Comparison of ENCODE assay signal across 35 mouse cellular contexts in the genomic region with DNA sequence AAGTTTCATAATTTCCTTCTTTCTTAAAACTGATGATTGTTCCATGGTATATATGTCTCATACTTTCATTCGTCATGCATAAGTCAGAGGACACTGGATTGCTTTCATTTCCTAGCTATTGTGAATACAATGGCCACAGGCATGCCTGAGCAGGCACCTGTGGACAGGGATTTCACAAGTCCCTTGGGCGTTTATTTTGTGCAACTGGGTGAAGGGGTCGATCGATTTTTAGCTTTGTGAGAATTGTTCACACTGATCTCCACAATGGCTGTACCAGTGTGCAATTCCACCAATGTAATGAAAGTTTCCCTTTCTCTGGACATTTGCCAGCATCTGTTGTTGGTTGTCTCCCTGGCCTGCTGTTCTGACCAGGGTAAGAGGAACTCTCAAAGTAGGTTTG.
"Had no signal": no experiment of that assay in that cellular context is flagged by ENCODE, and none has a peak within 500 bp of the region (broad histone marks: within the 10 kb centered on the region; RNA-seq: fewer than 3 reads in every experiment).

No protein-coding gene starts in this region.

- H3K36me3 ChIP-seq: heart, embryonic 10.5 days; heart, embryonic 12.5 days; heart, embryonic 13.5 days; heart, embryonic 15.5 days; hindbrain, embryonic 10.5 days; hindbrain, embryonic 12.5 days; hindbrain, embryonic 13.5 days; hindbrain, embryonic 15.5 days; intestine, embryonic 15.5 days; kidney, embryonic 15.5 days had no signal

- H3K4me3 ChIP-seq: heart, adult 2 months; heart, embryonic 10.5 days; heart, embryonic 12.5 days; heart, embryonic 13.5 days; heart, embryonic 15.5 days; hindbrain, embryonic 10.5 days; hindbrain, embryonic 12.5 days; hindbrain, embryonic 13.5 days; hindbrain, embryonic 15.5 days; intestine, embryonic 15.5 days; kidney, embryonic 15.5 days; layer of hippocampus, adult 2 months had no signal

- H3K27ac ChIP-seq: heart, adult 2 months; heart, embryonic 10.5 days; heart, embryonic 13.5 days; heart, embryonic 15.5 days; hindbrain, embryonic 10.5 days; hindbrain, embryonic 12.5 days; hindbrain, embryonic 13.5 days; hindbrain, embryonic 14.5 days; hindbrain, embryonic 15.5 days; hindbrain, postnatal 0 days; intestine, embryonic 15.5 days; kidney, embryonic 15.5 days; kidney, postnatal 0 days; layer of hippocampus, adult 2 months had no signal

- DNase-seq: heart, adult 2 months; heart, postnatal 10 days; heart, postnatal 14 days; heart, postnatal 36 days; heart, postnatal 4 days; kidney, adult 11 months; kidney, adult 18-20 months; kidney, adult 2 months; kidney, adult 8-10 months; kidney, adult 9 months; kidney, postnatal 10 days; kidney, postnatal 14 days; kidney, postnatal 25 days; kidney, postnatal 36 days; kidney, postnatal 4 days; layer of hippocampus, adult 9-11 months had no signal

- H3K27me3 ChIP-seq: heart, embryonic 12.5 days; heart, embryonic 13.5 days; heart, embryonic 15.5 days; hindbrain, embryonic 12.5 days; hindbrain, embryonic 13.5 days; hindbrain, embryonic 15.5 days; intestine, embryonic 15.5 days; kidney, embryonic 15.5 days had no signal

- H3K9ac ChIP-seq: heart, embryonic 12.5 days; heart, embryonic 13.5 days; heart, embryonic 15.5 days; hindbrain, embryonic 12.5 days; hindbrain, embryonic 13.5 days; hindbrain, embryonic 14.5 days; hindbrain, embryonic 15.5 days; intestine, embryonic 15.5 days; kidney, embryonic 15.5 days had no signal

- ATAC-seq: hindbrain, embryonic 16.5 days; hindbrain, postnatal 0 days; inflammation-experienced regulatory T-cells, adult 6 months; intestine, embryonic 15.5 days; intestine, embryonic 16.5 days; intestine, postnatal 0 days had no signal

- H3K4me1 ChIP-seq: heart, embryonic 10.5 days; heart, embryonic 12.5 days; heart, embryonic 13.5 days; heart, embryonic 15.5 days; hindbrain, embryonic 13.5 days; hindbrain, embryonic 15.5 days; intestine, embryonic 15.5 days; kidney, embryonic 15.5 days had no signal

- H3K4me2 ChIP-seq: heart, embryonic 11.5 days; heart, embryonic 12.5 days; heart, embryonic 13.5 days; heart, embryonic 15.5 days; hindbrain, embryonic 12.5 days; hindbrain, embryonic 13.5 days; hindbrain, embryonic 14.5 days; hindbrain, embryonic 15.5 days; intestine, embryonic 15.5 days; kidney, embryonic 15.5 days had no signal

- H3K9me3 ChIP-seq: heart, embryonic 10.5 days; heart, embryonic 15.5 days; hindbrain, embryonic 10.5 days; hindbrain, embryonic 12.5 days; hindbrain, embryonic 15.5 days; intestine, embryonic 15.5 days; kidney, embryonic 15.5 days had no signal
